ENCODE assay signal across 17 mouse cellular contexts in genomic region chr14:23942103-23942502, GRCm38 (mm10).
A peak's percentile ranks its signal among the peaks of the same experiment; 100 is the strongest.
DNase-seq lines count a peak whose midpoint lies in the region; ATAC-seq and TF ChIP-seq lines count a peak whose summit lies in the region.
"Had no signal": no experiment of that assay in that cellular context is flagged by ENCODE, and none has a peak within 500 bp of the region (broad histone marks: within the 10 kb centered on the region; RNA-seq: fewer than 3 reads in every experiment).

No protein-coding gene starts in this region.

- ATAC-seq in stomach, postnatal 0 days (ENCODE audit: low FRiP score, low TSS enrichment): no peak
- no peak for ATAC-seq in liver, postnatal 0 days
- ATAC-seq: CD4-positive, CD25-positive, alpha-beta regulatory T cell, adult 4 months; inflammation-experienced regulatory T-cells, adult 6 months had no signal

- no peaks in the 10 kb centered on the region for H3K4me1 ChIP-seq in stomach, postnatal 0 days (replicated peaks; ENCODE audit: control insufficient read depth, insufficient read depth)
- H3K4me1 ChIP-seq in liver, postnatal 0 days (ENCODE audit: insufficient read depth): no peaks in the 10 kb centered on the region

- DNase-seq in testis, postnatal 10 days (ENCODE audit: low spot score): peak; percentile 49
- no peak for DNase-seq in testis, postnatal 14 days (ENCODE audit: low spot score)
- peak; percentile 24 to 34 for DNase-seq in adrenal gland, postnatal 4 days (ENCODE audit: low spot score in 2 of 2)
- DNase-seq in heart, adult 9 months (ENCODE audit: low spot score in 2 of 2): peak; percentile 28 to 47
- DNase-seq in stomach, postnatal 0 days (ENCODE audit: low spot score): no peak
- DNase-seq in liver, postnatal 0 days: no peak
- DNase-seq in liver: no peak
- DNase-seq: cerebellum, adult 2 months; lung, postnatal 4 days; right cerebral cortex, postnatal 14 days had no signal

- TF ChIP-seq EP300 in stomach, postnatal 0 days (optimal IDR thresholded peaks at IDR 0.05): no peak
- TF ChIP-seq EP300 in liver, postnatal 0 days (IDR thresholded peaks at IDR 0.05; ENCODE audit: low read depth): no peak

- H3K9me3 ChIP-seq in stomach, postnatal 0 days (ENCODE audit: control insufficient read depth, low read length): no peaks in the 10 kb centered on the region
- no peaks in the 10 kb centered on the region for H3K9me3 ChIP-seq in liver, postnatal 0 days (ENCODE audit: low read length)
- H3K9me3 ChIP-seq: forebrain, embryonic 10.5 days; kidney, embryonic 15.5 days; limb, embryonic 12.5 days had no signal

- no peak overlapping the region for H3K4me2 ChIP-seq in stomach, postnatal 0 days (replicated peaks; ENCODE audit: low read depth)
- no peak overlapping the region for H3K4me2 ChIP-seq in liver, postnatal 0 days (ENCODE audit: low read depth, low read length)
- H3K4me2 ChIP-seq: kidney, embryonic 15.5 days; limb, embryonic 12.5 days; midbrain, embryonic 11.5 days had no signal

- TF ChIP-seq CTCF in stomach, postnatal 0 days (IDR thresholded peaks at IDR 0.05; ENCODE audit: low read depth): no peak
- no peak for TF ChIP-seq CTCF in liver, postnatal 0 days (IDR thresholded peaks at IDR 0.05; ENCODE audit: low read depth)

- H3K9ac ChIP-seq in stomach, postnatal 0 days (ENCODE audit: low read length): no peak overlapping the region
- no peak overlapping the region for H3K9ac ChIP-seq in liver, postnatal 0 days (replicated peaks)
- H3K9ac ChIP-seq: kidney, embryonic 15.5 days; limb, embryonic 12.5 days had no signal

- 74% methylated on average over 8 of the region's 8 CpGs for WGBS in stomach, postnatal 0 days
- 71% methylated on average over 8 of the region's 8 CpGs for WGBS in liver, postnatal 0 days (ENCODE audit: insufficient replicate concordance)

- no peak overlapping the region for H3K4me3 ChIP-seq in stomach, postnatal 0 days (ENCODE audit: low read depth, low read length)
- no peak overlapping the region for H3K4me3 ChIP-seq in liver, postnatal 0 days (ENCODE audit: low read depth, low read length)
- H3K4me3 ChIP-seq: forebrain, embryonic 10.5 days; kidney, embryonic 15.5 days; limb, embryonic 12.5 days; myocyte had no signal

- H3K27ac ChIP-seq in stomach, postnatal 0 days (replicated peaks): no peak overlapping the region
- H3K27ac ChIP-seq in liver, postnatal 0 days (ENCODE audit: low read depth): no peak overlapping the region
- H3K27ac ChIP-seq: kidney, embryonic 15.5 days; limb, embryonic 12.5 days had no signal

- no peaks in the 10 kb centered on the region for H3K36me3 ChIP-seq in stomach, postnatal 0 days (ENCODE audit: control insufficient read depth, insufficient read depth, low read length)
- H3K36me3 ChIP-seq in liver, postnatal 0 days (replicated peaks; ENCODE audit: insufficient read depth, low read length): no peaks in the 10 kb centered on the region
- H3K36me3 ChIP-seq: forebrain, embryonic 10.5 days; kidney, embryonic 15.5 days; limb, embryonic 12.5 days had no signal

- H3K27me3 ChIP-seq in stomach, postnatal 0 days (ENCODE audit: control insufficient read depth, insufficient read depth, low read length): no peaks in the 10 kb centered on the region
- no peaks in the 10 kb centered on the region for H3K27me3 ChIP-seq in liver, postnatal 0 days (ENCODE audit: insufficient read depth, low read length)
- H3K27me3 ChIP-seq: kidney, embryonic 15.5 days; limb, embryonic 12.5 days had no signal

Comparison
In these comparisons a context has a peak if more than half of its experiments do, and no peak if none do; other contexts are left out.
1. DNase-seq: peak in testis, postnatal 10 days (single experiment), adrenal gland, postnatal 4 days (2 of 2) and heart, adult 9 months (2 of 2); none in testis, postnatal 14 days (single experiment), stomach, postnatal 0 days (single experiment), liver, postnatal 0 days (single experiment) and liver (single experiment).